Mouse (Mus musculus): ENCODE data around the gene Ap4b1. TPM values are rescaled to one million over a fixed set of nuclear protein-coding genes. Genes with fewer than 3 reads are reported as not detected.

Ap4b1 gene
- total RNA-seq (2015; ENCODE audit: low replicate concordance) (56.9 and 81.1 TPM in 2 replicates), total RNA-seq (2017; ENCODE audit: low replicate concordance) (82.4 and 103 TPM in 2 replicates)

DNA sequence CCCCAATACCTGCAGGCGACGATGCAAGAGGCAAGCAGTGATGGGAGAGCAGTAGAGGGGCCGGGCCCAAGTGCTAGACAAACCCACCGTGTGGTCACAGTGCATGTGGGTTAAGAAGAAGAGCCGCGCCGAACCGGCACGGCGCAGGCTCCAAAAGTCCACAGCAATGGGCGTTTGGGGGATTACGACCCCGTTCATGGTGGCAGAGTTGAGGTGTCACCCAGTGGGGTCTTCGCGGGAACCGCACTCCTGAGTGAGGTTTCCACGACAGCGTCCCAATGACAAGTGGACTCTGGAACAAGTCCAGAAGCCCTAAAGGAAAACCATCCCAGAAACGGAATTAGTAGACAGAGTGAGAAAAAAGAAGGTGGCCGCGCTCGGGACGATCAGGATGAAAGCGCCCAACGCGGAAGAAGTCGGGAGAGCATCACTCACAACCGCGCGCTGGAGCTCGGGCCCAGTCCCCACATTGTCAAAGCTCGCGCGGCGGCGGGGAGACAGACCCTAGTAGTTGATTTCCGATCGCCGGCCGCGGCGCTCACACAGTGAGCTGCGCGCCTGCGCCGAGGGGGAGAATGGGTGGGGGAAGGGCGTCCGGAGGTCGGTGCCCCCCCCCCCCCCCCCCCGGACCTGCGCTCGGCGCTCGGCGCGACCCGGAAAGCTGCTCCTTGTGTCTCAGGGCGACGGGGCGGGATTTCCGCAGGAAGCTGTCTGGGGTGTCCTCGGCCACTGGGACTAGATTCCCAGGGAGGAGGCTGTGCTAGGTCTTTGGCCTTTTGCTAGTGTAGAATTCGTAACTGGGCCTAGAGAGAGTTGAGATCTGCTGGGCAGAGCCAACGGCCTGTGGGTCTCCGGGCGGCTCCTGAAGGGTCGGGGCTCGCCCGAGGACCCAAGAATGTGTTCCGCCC lies at the start of gene Ap4b1, which contains the start of the genes Dclre1b and Gm43064:
Gene Ap4b1 (plus strand): TSS at position 630 of the 908 bp plus-strand sequence.
Gene Dclre1b (minus strand): TSS at position 554 of the 908 bp plus-strand sequence.
Gene Gm43064 (plus strand): TSS at position 683 of the 908 bp plus-strand sequence.
- peak; percentile 74 for ATAC-seq (replicated peaks; ENCODE audit: low FRiP score, poor library complexity, severe bottlenecking)

DNA sequence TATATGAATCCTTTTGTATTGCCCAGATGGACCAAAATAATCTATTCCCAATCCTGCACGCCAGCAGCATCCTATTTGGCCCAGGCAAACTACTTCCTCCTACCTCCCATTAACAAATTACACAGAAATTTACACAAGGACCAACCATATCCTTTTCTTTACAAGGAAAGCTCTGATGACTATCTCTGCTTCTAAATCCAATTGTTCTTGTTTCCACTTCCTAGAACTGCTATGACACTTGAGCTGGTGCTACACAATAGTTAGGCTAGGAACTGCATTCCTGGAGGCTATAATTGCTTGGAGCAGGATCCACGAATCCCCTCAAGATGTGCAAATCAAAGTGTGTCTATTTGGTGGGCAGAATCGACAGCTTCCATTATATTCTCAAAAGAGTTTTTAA lies 42.5 kb upstream of the Ap4b1 start:
- ATAC-seq (replicated peaks; ENCODE audit: low FRiP score, poor library complexity, severe bottlenecking) = no peak

DNA sequence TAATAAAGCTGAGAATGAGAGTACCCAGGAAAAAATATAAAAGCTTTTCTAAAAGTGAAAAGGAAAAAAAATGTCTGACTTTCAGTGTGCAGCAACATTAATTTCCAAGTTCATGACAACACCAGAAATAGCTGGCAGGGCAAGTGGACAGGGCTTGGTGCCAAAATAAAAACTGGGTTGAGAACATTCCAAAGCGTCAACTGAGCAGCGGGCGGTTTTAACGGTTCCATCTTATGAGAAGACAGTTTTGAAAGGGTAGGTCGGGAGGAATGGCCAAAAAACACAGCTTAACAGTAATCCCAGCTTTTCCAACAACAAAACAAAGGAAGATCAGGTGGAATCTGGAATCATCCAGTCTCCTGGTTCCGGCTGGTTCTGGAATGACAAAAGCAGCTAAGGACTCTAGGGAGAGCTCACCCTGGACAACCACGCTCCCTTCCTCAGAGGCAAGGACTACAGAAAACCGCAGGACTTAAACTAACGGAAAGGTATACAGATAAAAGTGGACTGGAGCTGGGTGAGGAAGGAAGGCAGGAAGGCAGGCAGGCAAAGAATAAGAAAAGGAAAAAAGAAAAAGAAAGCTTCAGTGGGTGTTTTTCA lies 37.7 kb upstream of the Ap4b1 start:
- no peak for ATAC-seq (replicated peaks; ENCODE audit: low FRiP score, poor library complexity, severe bottlenecking)

DNA sequence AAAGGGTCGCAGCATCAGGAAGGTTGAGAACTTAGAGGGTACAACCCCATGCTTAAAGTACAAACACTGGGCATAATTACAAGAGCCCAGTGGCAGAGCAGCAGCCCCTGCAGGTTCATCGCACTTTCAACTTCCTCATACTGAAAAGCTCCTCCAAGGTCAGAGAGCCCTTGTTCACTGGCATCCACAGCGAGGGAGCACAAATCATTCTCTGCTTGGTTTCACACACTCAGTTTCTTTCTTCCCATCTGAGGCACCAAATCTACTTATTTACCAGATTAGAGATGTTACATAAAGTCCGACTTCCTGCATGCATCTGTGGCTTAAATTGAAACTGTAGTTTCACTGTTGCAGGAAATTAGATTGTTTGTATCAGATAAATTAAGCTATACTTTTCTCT lies 36.5 kb upstream of the Ap4b1 start:
- ATAC-seq (replicated peaks; ENCODE audit: low FRiP score, poor library complexity, severe bottlenecking) = no peak

DNA sequence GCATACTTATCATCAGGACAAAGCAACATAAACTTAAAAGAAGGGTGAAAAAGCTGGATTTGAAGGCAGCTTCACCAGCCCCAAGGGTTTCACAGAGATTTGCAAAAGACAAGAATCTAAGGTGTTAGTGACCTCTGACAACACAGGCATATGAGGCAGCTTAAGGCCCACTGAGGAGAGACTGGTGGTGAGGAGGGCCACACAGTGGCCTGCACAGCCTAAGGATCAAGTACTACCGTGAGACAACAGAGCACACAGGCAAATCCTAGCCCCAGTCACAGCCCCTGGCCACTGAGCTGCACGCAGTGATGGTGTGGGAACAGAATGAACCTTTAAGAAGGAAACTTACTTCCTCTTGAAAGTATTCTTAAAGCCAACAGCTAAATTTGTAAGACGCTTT lies 35.8 kb upstream of the Ap4b1 start:
- peak; percentile 45; the same call in 1 of the 2 replicates for ATAC-seq (replicated peaks; ENCODE audit: low FRiP score, poor library complexity, severe bottlenecking)

GRCm38 (mm10) chr3:103774009-103774408 lies 35.3 kb upstream of the Ap4b1 start:
- no peak for ATAC-seq (replicated peaks; ENCODE audit: low FRiP score, poor library complexity, severe bottlenecking)

- ATAC-seq (replicated peaks; ENCODE audit: low FRiP score, poor library complexity, severe bottlenecking) = no peak
Observed at GRCm38 (mm10) chr3:103777940-103778339, 31.4 kb upstream of the Ap4b1 start.

DNA sequence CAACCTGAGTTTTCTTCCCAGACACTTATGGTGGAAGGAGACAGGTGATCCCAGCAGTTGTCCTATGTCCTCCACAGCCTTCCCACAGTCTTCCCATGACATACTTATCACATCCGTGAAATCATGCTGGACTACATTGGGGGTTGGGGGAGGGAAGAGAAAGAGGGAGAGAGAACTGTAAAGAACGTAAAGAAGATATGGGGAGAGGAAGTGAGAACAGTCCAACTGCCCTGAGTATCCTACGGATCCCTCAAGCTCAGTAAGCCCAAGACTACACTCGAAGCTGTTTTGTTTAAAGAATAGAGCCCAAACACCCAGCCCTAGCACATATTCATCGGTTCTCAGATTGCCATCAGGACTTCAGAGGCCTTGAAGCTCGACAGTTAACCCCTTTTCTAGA lies 30.7 kb upstream of the Ap4b1 start:
- no peak for ATAC-seq (replicated peaks; ENCODE audit: low FRiP score, poor library complexity, severe bottlenecking)

GRCm38 (mm10) chr3:103779183-103779582 lies 30.1 kb upstream of the Ap4b1 start:
- ATAC-seq (replicated peaks; ENCODE audit: low FRiP score, poor library complexity, severe bottlenecking) = no peak

DNA sequence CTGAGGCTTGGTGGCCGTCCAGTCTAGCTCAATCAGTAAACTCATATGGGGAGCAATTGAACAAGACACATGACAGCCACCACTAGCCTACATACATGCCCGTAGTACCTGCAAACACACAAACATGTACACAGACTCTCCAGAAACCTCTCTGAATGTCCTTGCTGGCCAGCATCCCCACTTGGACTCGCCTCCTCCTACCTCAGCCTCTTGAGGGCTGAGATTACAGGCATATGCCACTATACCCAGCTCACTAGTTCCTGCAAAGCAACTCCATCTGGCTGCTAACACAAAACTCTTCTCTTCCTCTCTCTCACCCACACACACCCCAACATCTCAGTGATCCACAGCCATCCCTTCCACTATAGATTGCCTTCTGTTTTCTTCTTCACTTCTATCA lies 29.0 kb upstream of the Ap4b1 start:
- ATAC-seq (replicated peaks; ENCODE audit: low FRiP score, poor library complexity, severe bottlenecking) = no peak

- ATAC-seq (replicated peaks; ENCODE audit: low FRiP score, poor library complexity, severe bottlenecking) = no peak
Observed at GRCm38 (mm10) chr3:103780777-103781176, 28.5 kb upstream of the Ap4b1 start.

DNA sequence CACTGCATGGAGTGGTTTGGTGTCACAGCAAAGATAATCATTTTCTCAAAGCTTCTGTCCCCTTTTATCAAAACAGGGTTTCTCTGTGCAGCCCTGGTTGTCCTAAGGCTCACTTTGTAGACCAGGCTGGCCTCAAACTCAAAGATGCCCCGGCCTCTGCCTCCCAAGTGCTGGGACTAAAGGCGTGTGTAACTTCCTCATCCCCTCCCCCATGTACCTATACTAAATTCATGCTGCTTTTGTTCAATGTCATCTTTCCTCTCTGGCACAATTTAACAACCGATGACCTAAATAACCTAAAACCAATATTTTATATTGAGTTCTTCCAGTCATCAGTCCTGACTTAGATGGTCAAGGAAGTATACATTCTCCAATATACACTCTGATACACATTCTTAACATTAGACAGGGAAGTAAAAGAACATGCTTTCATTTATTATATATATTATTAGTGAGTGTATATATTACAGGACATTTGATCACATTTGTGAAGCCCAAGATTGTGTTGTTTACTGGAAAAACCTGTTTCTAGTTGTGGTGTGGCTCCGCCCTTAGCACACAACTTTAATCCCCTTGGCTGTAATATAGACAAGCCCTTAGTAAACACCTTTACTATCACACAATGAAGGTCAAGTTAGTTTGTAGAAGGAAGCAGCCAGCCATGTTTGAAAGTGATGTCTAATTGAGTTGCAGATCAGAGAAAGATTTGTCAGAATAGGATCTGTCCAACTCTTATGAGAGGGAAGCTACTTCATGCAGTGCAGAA lies 26.3 kb upstream of the Ap4b1 start:
- ATAC-seq (replicated peaks; ENCODE audit: low FRiP score, poor library complexity, severe bottlenecking) = no peak

DNA sequence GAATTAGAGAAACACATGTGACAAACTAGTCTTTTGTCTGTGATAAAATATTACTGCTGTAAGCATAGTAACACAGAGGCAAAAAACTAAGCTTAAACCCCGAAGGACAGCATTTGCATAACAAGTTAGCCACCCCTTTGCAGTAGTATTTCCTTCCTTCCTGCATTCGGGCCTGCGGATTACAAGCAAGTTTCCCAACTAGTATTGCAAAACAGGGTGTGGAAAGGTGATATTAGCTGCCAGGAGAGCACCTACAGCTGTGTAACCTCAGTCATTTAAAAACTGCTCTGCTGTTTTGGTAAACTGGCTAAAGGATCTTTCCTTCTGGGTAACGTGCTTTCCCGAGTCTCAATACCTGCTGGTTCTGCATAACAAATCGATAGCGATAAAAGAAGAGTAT lies 22.1 kb upstream of the Ap4b1 start:
- ATAC-seq (replicated peaks; ENCODE audit: low FRiP score, poor library complexity, severe bottlenecking) = no peak

DNA sequence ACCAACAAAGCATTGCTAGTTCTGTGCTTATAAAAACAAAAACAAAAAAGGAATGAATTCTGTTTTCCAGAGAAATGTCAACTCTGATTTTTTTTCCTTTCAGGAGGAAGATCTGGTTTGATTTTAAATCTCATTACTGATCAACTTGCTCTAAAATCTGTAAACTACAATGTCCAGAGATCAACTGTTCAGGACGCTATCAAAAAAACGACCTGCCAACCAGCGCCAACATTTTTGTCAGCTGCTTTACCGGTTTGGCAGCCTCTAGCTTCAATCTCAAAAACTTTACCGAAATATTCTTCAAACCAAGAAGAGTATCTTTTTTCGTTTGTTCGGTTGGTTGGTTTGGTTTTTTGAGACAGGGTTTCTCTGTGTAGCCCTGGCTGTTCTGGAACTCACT lies 20.2 kb upstream of the Ap4b1 start:
- no peak for ATAC-seq (replicated peaks; ENCODE audit: low FRiP score, poor library complexity, severe bottlenecking)

DNA sequence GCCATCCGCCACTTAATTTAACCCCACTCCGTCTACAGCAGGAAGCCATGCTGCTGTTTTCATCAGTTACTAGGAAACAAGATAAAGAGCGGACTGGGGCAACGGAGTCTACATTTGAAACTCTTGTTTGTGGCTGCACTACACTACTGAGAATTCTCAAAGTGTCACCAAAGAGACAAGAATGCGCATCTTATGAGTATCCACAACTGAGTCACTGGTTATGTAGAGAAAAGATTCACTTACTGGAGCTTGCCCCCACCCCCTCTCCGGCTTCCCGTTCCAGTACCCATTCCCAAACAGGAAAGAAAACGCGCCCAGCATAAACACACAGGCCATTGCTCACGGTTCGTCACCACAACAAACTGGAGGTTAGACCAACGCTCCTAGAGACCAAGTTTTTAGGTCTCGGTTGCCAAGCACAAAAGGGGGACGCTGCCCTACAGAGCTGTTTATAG lies 19.4 kb upstream of the Ap4b1 start:
- peak; percentile 56 for ATAC-seq (replicated peaks; ENCODE audit: low FRiP score, poor library complexity, severe bottlenecking)

GRCm38 (mm10) chr3:103790346-103791145 lies 18.8 kb upstream of the Ap4b1 start:
- peak; percentile 40 for ATAC-seq (replicated peaks; ENCODE audit: low FRiP score, poor library complexity, severe bottlenecking)

DNA sequence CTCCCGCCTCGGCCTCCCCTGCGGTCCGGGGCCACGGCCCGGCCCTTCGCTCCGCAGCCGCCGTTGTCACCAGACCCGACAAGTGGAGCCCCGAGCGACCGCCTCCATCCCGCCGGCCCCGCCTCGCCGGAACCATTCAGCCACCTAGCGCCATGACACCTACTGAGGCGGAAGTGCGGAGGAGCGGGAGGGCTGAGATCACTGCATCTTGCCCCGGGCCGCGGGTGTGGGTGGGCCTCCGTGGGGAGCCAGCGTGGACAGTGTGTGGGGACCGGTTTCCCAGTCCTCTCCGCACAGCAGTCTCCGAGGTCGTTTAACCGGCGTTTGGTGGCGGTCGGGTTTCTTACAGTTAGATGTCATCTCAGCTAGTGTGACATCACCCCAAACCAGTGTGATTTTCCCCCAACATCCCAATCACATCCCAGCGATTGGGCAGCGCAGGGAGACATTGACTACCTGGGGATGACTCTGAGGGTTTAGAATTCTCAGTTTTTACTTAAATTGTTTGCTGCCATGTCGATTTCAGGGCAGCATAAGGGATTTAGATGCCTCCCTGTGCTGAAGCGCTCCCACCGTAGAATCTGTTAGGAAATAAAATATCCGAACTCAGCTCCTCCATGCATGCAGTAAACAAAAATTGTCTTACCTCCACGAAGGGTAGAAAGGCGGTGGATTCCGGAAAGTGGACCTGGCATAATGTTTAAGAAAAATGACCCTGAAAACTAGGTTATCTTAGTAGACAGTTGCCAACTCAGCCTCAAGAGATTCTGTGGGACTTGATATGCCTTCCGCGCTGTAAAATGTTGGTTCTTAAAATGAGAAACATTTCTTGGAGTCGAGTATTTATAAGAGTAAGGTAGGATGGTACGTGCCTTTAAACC lies 17.9 kb upstream of the Ap4b1 start, which contains the start of gene Hipk1:
Gene Hipk1 (minus strand): TSS at position 334 of the 881 bp plus-strand sequence.
- peak; percentile 84 for ATAC-seq (replicated peaks; ENCODE audit: low FRiP score, poor library complexity, severe bottlenecking)

DNA sequence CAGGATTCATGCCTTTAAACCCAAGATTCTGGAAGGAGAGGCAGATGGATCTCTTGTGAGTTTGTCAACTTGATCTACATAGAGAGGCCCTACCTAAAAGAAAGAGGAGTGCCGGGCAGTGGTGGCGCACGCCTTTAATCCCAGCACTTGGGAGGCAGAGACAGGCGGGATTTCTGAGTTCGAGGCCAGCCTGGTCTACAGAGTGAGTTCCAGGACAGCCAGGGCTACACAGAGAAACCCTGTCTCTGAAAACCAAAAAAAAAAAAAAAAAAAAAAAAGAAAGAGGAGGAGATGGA lies 17.3 kb upstream of the Ap4b1 start:
- ATAC-seq (replicated peaks; ENCODE audit: low FRiP score, poor library complexity, severe bottlenecking) = peak; percentile 8
